Mouse (Mus musculus): Measurements from ENCODE around the gene Cdyl2.

GRCm38 (mm10) chr8:116614901-116615300 is 117.9 kb downstream of the Cdyl2 start:
- no peak for TF ChIP-seq CTCF (IDR thresholded peaks at IDR 0.05 in 2 of 3, conservative IDR thresholded peaks at IDR 0.05 in 1 of 3; ENCODE audit: control insufficient read depth in 1 of 3, insufficient read depth in 1 of 3, low read depth in 2 of 3, low read length in 3 of 3, poor library complexity in 1 of 3, severe bottlenecking in 1 of 3)
- TF ChIP-seq NRF1 (IDR thresholded peaks at IDR 0.05; ENCODE audit: insufficient read depth, low read depth, low read length, poor library complexity, severe bottlenecking): no peak

All from MEL (cell line).